In the genomic region with DNA sequence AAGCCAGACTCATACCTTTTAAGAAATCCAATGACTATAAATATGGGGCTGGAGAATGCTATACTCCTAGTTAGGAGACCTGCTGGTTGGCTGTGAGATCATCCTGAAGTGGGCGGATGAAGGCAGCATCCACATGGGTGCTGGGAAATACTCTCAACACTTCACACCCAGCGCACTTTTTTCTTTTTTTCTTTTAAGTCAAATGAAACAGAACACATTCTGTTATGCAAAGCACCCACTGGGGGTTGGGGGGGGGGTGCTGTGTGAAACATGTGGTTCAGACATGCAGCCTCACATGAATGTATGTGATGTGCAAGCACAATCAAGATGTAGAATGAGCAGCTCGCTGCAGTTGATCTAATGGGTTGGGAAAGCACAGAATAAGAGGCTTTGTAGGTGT, we compare ENCODE assay signal across 9 mouse cellular contexts. TPM values are rescaled to one million over a fixed set of nuclear protein-coding genes. Genes with fewer than 3 reads are reported as not detected.
DNase-seq lines count a peak whose midpoint lies in the region; ATAC-seq and TF ChIP-seq lines count a peak whose summit lies in the region.
"Had no signal": no experiment of that assay in that cellular context is flagged by ENCODE, and none has a peak within 500 bp of the region (broad histone marks: within the 10 kb centered on the region; RNA-seq: fewer than 3 reads in every experiment).

No protein-coding gene starts in this region.

- WGBS in lung, postnatal 0 days = 74% methylated on average over 3 of the region's 3 CpGs
- WGBS in hindbrain, embryonic 16.5 days = 85% methylated on average over 3 of the region's 3 CpGs
- WGBS in neural tube, embryonic 14.5 days = 89% methylated on average over 3 of the region's 3 CpGs

- peak; percentile 40 for DNase-seq in CD4-positive, CD25-positive, alpha-beta regulatory T cell, adult 2 months (ENCODE audit: low read depth, low spot score)
- no peak for DNase-seq in lung, postnatal 0 days (ENCODE audit: low spot score)
- no peak for DNase-seq in lung, adult 18-20 months
- no peak for DNase-seq in left cerebral cortex, postnatal 36 days (ENCODE audit: low spot score in 2 of 2)
- DNase-seq in urinary bladder, postnatal 14 days (ENCODE audit: low spot score) = no peak

- no peak overlapping the region for H3K9ac ChIP-seq in lung, postnatal 0 days (replicated peaks; ENCODE audit: low read depth)
- no peak overlapping the region for H3K9ac ChIP-seq in hindbrain, embryonic 16.5 days (ENCODE audit: low read depth, low read length)
- H3K9ac ChIP-seq in neural tube, embryonic 14.5 days (replicated peaks; ENCODE audit: low read depth, low read length) = no peak overlapping the region

- no peaks in the 10 kb centered on the region for H3K36me3 ChIP-seq in lung, postnatal 0 days (ENCODE audit: insufficient read depth, low read length)
- H3K36me3 ChIP-seq in hindbrain, embryonic 16.5 days (ENCODE audit: control insufficient read depth, insufficient read depth, low read length) = no peaks in the 10 kb centered on the region
- H3K36me3 ChIP-seq in neural tube, embryonic 14.5 days (ENCODE audit: control insufficient read depth, insufficient read depth, low read length) = no peaks in the 10 kb centered on the region

- intact Hi-C loops in left cerebral cortex, postnatal 36 days (cut with DNase I) = no loop called here

- TF ChIP-seq EP300 in lung, postnatal 0 days (IDR thresholded peaks at IDR 0.05) = 0 out of 2 replicates have a peak, but pooled peaks have one; percentile 17

- H3K4me1 ChIP-seq in lung, postnatal 0 days (ENCODE audit: insufficient read depth, low read depth, low read length) = peaks cover 30% of the 10 kb centered on the region
- H3K4me1 ChIP-seq in hindbrain, embryonic 16.5 days (ENCODE audit: control insufficient read depth, insufficient read depth, low read depth, low read length) = peaks cover 20% of the 10 kb centered on the region
- peaks cover 41% of the 10 kb centered on the region for H3K4me1 ChIP-seq in neural tube, embryonic 14.5 days (ENCODE audit: control insufficient read depth, insufficient read depth, low read length)

- no peak for ATAC-seq in CD4-positive, CD25-positive, alpha-beta regulatory T cell, adult 4 months
- no peak for ATAC-seq in lung, postnatal 0 days
- no peak for ATAC-seq in hindbrain, embryonic 16.5 days
- no peak for ATAC-seq in neural tube, embryonic 14.5 days (ENCODE audit: low read depth)

- peak overlapping the region; percentile 96 for H3K4me3 ChIP-seq in lung, postnatal 0 days (ENCODE audit: low read depth, low read length)
- no peak overlapping the region for H3K4me3 ChIP-seq in hindbrain, embryonic 16.5 days (ENCODE audit: low read length)
- 0 out of 2 replicates have a peak overlapping the region, but pooled peaks have one; percentile 9 for H3K4me3 ChIP-seq in neural tube, embryonic 14.5 days (ENCODE audit: low read depth, low read length)
- H3K4me3 ChIP-seq: erythroblast, embryonic 14.5 days had no signal

- no peak for TF ChIP-seq CTCF in lung, postnatal 0 days (IDR thresholded peaks at IDR 0.05)

- H3K27ac ChIP-seq in lung, postnatal 0 days (ENCODE audit: low read length) = no peak overlapping the region
- no peak overlapping the region for H3K27ac ChIP-seq in hindbrain, embryonic 16.5 days (ENCODE audit: low read depth, low read length)
- H3K27ac ChIP-seq in neural tube, embryonic 14.5 days (ENCODE audit: low read depth, low read length) = no peak overlapping the region

- H3K4me2 ChIP-seq in lung, postnatal 0 days (replicated peaks; ENCODE audit: low read depth, low read length) = peak overlapping the region; percentile 83
- H3K4me2 ChIP-seq in hindbrain, embryonic 16.5 days (ENCODE audit: low read length) = peak overlapping the region; percentile 88; the same call in 1 of the 2 replicates
- no peak overlapping the region; the same call in 1 of the 2 replicates for H3K4me2 ChIP-seq in neural tube, embryonic 14.5 days (ENCODE audit: low read depth, low read length)

- no peaks in the 10 kb centered on the region for H3K27me3 ChIP-seq in lung, postnatal 0 days (replicated peaks; ENCODE audit: insufficient read depth, low read length)
- no peaks in the 10 kb centered on the region for H3K27me3 ChIP-seq in hindbrain, embryonic 16.5 days (replicated peaks; ENCODE audit: control insufficient read depth, insufficient read depth, low read length)
- H3K27me3 ChIP-seq in neural tube, embryonic 14.5 days (ENCODE audit: control insufficient read depth, insufficient read depth, low read length) = no peaks in the 10 kb centered on the region

- H3K9me3 ChIP-seq in lung, postnatal 0 days (ENCODE audit: low read length) = no peaks in the 10 kb centered on the region
- H3K9me3 ChIP-seq in hindbrain, embryonic 16.5 days (ENCODE audit: control insufficient read depth, low read length) = no peaks in the 10 kb centered on the region
- H3K9me3 ChIP-seq in neural tube, embryonic 14.5 days (ENCODE audit: control insufficient read depth, low read length) = no peaks in the 10 kb centered on the region

RNA-seq across cellular contexts. Expression of a gene that starts 2.8 kb away (rescaled TPM):
- 10 to 100 TPM in 1 of 2 experiments, 1 to 10 TPM in 1; 6.1 to 11.7 TPM for polyA plus RNA-seq in CD4-positive, CD25-positive, alpha-beta regulatory T cell, adult 4 months (2017; shearing (Covaris generic))
- 91.3 and 104 TPM in 2 replicates for polyA plus RNA-seq in lung, postnatal 0 days (2015; fragmentation: Nextera tagmentation; extraction: Ambion mirVana)
- 10.3 and 14.2 TPM in 2 replicates for polyA plus RNA-seq in hindbrain, embryonic 16.5 days (2015; fragmentation: Nextera tagmentation; extraction: Ambion mirVana)
- polyA plus RNA-seq in neural tube, embryonic 14.5 days (2014; fragmentation: Nextera tagmentation; extraction: Ambion mirVana) = 39.7 and 53.7 TPM in 2 replicates
- total RNA-seq in left cerebral cortex, postnatal 36 days (2021) = 10 to 100 TPM; 36.6 to 39.6 TPM
